Mouse (Mus musculus) pancreas, adult 10 weeks (tissue): ENCODE data around the gene Farp2. TPM values are rescaled to one million over a fixed set of nuclear protein-coding genes. Genes with fewer than 3 reads are reported as not detected.

Source experiments
- polyA plus RNA-seq: library from polyadenylated mRNA; stranded (reverse); fragments of 350-450 nt; fragmentation: Illumina TruSeq; extraction: RNeasy Lipid Tissue Mini Kit (QIAGEN cat#74804); gene quantifications from one replicate; pipeline ENCODE4 v1.2.3, GENCODE M21; 2015; ENCODE audit warnings: low read depth, low replicate concordance; ENCODE audit not compliant: insufficient read depth

Gene Farp2
- polyA plus RNA-seq = 2.7 TPM

DNA sequence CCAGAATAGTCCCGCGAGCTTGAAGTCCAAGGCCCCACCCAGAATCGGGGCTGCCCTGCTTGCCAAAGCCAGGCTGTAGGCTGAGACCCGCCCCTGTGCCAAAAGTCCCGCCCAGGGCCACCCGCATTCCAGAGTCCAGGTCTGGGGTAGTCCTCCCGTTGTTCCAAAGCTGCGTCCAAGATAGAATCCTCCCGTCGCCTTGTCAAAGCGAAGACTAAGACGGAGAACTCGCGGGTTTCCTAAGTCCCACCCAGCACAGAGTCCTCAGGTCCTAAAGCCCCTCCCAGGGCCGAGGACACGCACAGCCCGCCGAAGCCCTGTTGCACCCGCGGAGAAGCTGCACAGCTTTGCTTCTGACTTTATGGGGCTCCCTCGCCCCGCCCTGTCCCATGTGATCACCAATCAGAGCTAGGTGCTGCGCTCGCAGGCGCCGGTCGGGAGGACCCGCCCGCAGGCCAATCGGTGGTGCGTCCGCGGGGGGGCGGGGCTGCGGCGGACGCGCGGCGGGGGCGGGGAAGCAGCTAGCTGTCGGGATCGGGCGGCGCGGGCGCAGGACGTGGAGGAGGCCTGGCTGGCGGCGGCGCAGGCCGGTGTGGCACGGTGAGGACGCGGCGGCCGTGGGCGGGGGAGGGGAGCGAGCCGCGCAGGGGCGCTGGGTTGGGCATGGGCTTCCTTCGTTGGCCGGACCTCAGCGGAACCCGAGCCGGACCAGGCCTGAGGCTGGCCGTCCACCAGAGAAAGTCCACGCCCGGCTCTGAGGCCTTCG, at the start of gene Farp2:
Gene Farp2 (plus strand): TSS at position 495 of the 766 bp plus-strand sequence.

DNA sequence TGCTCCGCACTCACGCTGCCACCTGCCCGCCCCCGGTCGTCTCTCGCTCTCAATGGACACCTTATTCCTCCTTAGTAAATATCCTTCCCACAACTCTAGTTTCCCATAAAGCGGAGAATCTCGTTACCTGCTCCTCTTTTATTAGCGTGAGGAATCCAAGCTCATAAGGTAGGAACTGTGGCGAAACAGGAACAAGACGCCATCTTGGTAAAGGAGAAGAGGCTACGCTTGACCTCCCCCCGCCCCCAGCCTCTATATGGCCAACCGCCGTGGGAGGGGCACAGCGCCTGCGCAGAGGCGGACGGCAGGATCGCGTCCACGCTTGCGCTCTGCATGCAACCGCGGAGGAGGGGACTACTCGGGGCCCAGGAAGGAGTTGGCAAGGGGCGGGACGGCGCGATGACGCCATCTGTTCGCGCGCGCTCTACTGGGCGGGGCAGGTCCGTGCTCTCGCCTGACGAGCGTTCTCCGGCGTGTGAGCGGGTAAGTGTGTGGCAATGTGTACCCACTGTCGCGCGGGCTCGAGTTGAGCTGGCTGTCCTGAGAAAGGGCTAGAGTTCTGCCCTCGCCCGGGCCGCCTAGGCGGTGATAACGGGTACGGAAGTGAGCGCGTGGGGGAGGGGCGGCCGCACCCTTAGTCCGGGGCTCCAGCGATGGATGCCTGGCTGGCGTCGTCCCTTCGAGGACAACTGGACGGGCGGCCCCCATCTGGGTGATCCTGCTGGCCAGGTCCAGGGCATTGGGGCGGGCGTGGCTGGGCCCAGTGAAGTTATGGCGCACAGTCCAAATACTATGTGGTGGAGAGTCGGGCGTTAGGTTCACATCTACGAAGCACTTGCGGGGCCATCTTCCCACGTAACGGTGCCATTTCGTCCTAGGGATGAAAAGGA, 33.0 kb upstream of the Farp2 start, which contains the start of gene Hdlbp:
Gene Hdlbp (minus strand): TSS at position 230 of the 890 bp plus-strand sequence.

GRCm38 (mm10) chr1:93658559-93658958, 146.7 kb downstream of the Farp2 start, which contains the start of gene Stk25:
Stk25 (minus strand) TSS chr1:93658659.

Other genes with a start within 250 kb of the Farp2 start
- 5.6 TPM for gene Mterf4, start 206.2 kb upstream of the Farp2 start, polyA plus RNA-seq
- 1.8 TPM for gene Ppp1r7, start 169.2 kb upstream of the Farp2 start, polyA plus RNA-seq
- 0.48 TPM for gene Pask, start 168.6 kb upstream of the Farp2 start, polyA plus RNA-seq
- not detected for gene Ano7, start 138.1 kb upstream of the Farp2 start, polyA plus RNA-seq
- 68.6 TPM for gene Hdlbp, start 33.3 kb upstream of the Farp2 start, polyA plus RNA-seq
- gene Stk25, start 146.6 kb downstream of the Farp2 start, polyA plus RNA-seq = 56.8 TPM
- 14.0 TPM for gene Bok, start 173.6 kb downstream of the Farp2 start, polyA plus RNA-seq
- gene Atg4b, start 239.4 kb downstream of the Farp2 start, polyA plus RNA-seq = 13.9 TPM
- gene Thap4, start 242.8 kb downstream of the Farp2 start, polyA plus RNA-seq = 11.6 TPM